Mouse (Mus musculus) granulocyte monocyte progenitor cell, adult 5-6 weeks (primary cell): ENCODE measurements around the gene Gps1. TPM values are rescaled to one million over a fixed set of nuclear protein-coding genes. Genes with fewer than 3 reads are reported as not detected.

Experiments
- total RNA-seq, 2 experiments: library from RNA; stranded (forward) in 1 of 2; stranded (reverse) in 1 of 2; fragments of 200-712, 200-1000 nt in 1 of 2; fragments of >200 nt in 1 of 2; fragmentation: Nextera tagmentation in 1 of 2; gene quantifications; 2 replicates each; pipeline ENCODE4 v1.2.3; 2014 to 2017

Gene Gps1
- total RNA-seq, 2 experiments from 2014 or later, result 83.6 to 116 TPM

Other genes starting within 250 kb of the Gps1 start
- 64.7 and 75.8 TPM in 2 replicates for gene Mcrip1, start 234.5 kb upstream of the Gps1 start, total RNA-seq (2014; fragmentation: Nextera tagmentation)
- gene Mcrip1, start 234.5 kb upstream of the Gps1 start, total RNA-seq (2017), result 23.1 and 23.4 TPM in 2 replicates
- gene Ppp1r27, start 233.1 kb upstream of the Gps1 start, total RNA-seq (2014; fragmentation: Nextera tagmentation), result not detected in 2 replicates
- not detected in 2 replicates for gene Ppp1r27, start 233.1 kb upstream of the Gps1 start, total RNA-seq (2017)
- gene P4hb, start 211.0 kb upstream of the Gps1 start, total RNA-seq (2014; fragmentation: Nextera tagmentation), result 864 and 921 TPM in 2 replicates
- 1,372 and 1,702 TPM in 2 replicates for gene P4hb, start 211.0 kb upstream of the Gps1 start, total RNA-seq (2017)
- gene Arhgdia, start 202.6 kb upstream of the Gps1 start, total RNA-seq (2014; fragmentation: Nextera tagmentation), result 514 and 552 TPM in 2 replicates
- 163 and 168 TPM in 2 replicates for gene Arhgdia, start 202.6 kb upstream of the Gps1 start, total RNA-seq (2017)
- gene Alyref, start 185.9 kb upstream of the Gps1 start, total RNA-seq (2014; fragmentation: Nextera tagmentation), result 161 and 171 TPM in 2 replicates
- gene Alyref, start 185.9 kb upstream of the Gps1 start, total RNA-seq (2017), result 315 and 430 TPM in 2 replicates
- gene Anapc11, start 185.9 kb upstream of the Gps1 start, total RNA-seq (2014; fragmentation: Nextera tagmentation), result 80.9 and 96.2 TPM in 2 replicates
- gene Anapc11, start 185.9 kb upstream of the Gps1 start, total RNA-seq (2017), result 26.9 and 27.0 TPM in 2 replicates
- gene Npb, start 175.8 kb upstream of the Gps1 start, total RNA-seq (2014; fragmentation: Nextera tagmentation), result not detected in 2 replicates
- not detected in 2 replicates for gene Npb, start 175.8 kb upstream of the Gps1 start, total RNA-seq (2017)
- gene Pcyt2, start 166.3 kb upstream of the Gps1 start, total RNA-seq (2014; fragmentation: Nextera tagmentation), result 48.1 and 70.3 TPM in 2 replicates
- 21.9 and 35.5 TPM in 2 replicates for gene Pcyt2, start 166.3 kb upstream of the Gps1 start, total RNA-seq (2017)
- gene Sirt7, start 159.0 kb upstream of the Gps1 start, total RNA-seq (2014; fragmentation: Nextera tagmentation), result 66.1 and 81.1 TPM in 2 replicates
- gene Sirt7, start 159.0 kb upstream of the Gps1 start, total RNA-seq (2017), result 57.4 and 75.0 TPM in 2 replicates
- 28.7 and 37.0 TPM in 2 replicates for gene Mafg, start 150.7 kb upstream of the Gps1 start, total RNA-seq (2014; fragmentation: Nextera tagmentation)
- 30.2 and 36.6 TPM in 2 replicates for gene Mafg, start 150.7 kb upstream of the Gps1 start, total RNA-seq (2017)
- gene Pycr1, start 140.5 kb upstream of the Gps1 start, total RNA-seq (2014; fragmentation: Nextera tagmentation), result 14.6 and 15.9 TPM in 2 replicates
- 4.6 and 8.9 TPM in 2 replicates for gene Pycr1, start 140.5 kb upstream of the Gps1 start, total RNA-seq (2017)
- not detected in 2 replicates for gene Myadml2, start 136.1 kb upstream of the Gps1 start, total RNA-seq (2014; fragmentation: Nextera tagmentation)
- gene Myadml2, start 136.1 kb upstream of the Gps1 start, total RNA-seq (2017), result 0.69 and 1.9 TPM in 2 replicates
- gene Notum, start 123.1 kb upstream of the Gps1 start, total RNA-seq (2014; fragmentation: Nextera tagmentation), result not detected in 2 replicates
- not detected in 2 replicates for gene Notum, start 123.1 kb upstream of the Gps1 start, total RNA-seq (2017)
- gene Aspscr1, start 111.3 kb upstream of the Gps1 start, total RNA-seq (2014; fragmentation: Nextera tagmentation), result 44.6 and 84.7 TPM in 2 replicates
- 29.0 and 33.5 TPM in 2 replicates for gene Aspscr1, start 111.3 kb upstream of the Gps1 start, total RNA-seq (2017)
- 99.2 and 129 TPM in 2 replicates for gene Cenpx, start 70.5 kb upstream of the Gps1 start, total RNA-seq (2014; fragmentation: Nextera tagmentation)
- 110 and 151 TPM in 2 replicates for gene Cenpx, start 70.5 kb upstream of the Gps1 start, total RNA-seq (2017)
- gene Lrrc45, start 70.3 kb upstream of the Gps1 start, total RNA-seq (2014; fragmentation: Nextera tagmentation), result 16.7 and 35.0 TPM in 2 replicates
- gene Lrrc45, start 70.3 kb upstream of the Gps1 start, total RNA-seq (2017), result 30.6 and 46.2 TPM in 2 replicates
- 2.1 and 5.1 TPM in 2 replicates for gene Rac3, start 62.8 kb upstream of the Gps1 start, total RNA-seq (2014; fragmentation: Nextera tagmentation)
- gene Rac3, start 62.8 kb upstream of the Gps1 start, total RNA-seq (2017), result 1.1 TPM in 2 replicates
- 15.9 and 24.1 TPM in 2 replicates for gene Dcxr, start 57.0 kb upstream of the Gps1 start, total RNA-seq (2014; fragmentation: Nextera tagmentation)
- 14.5 and 18.6 TPM in 2 replicates for gene Dcxr, start 57.0 kb upstream of the Gps1 start, total RNA-seq (2017)
- not detected in 2 replicates for gene Cbr2, start 52.2 kb upstream of the Gps1 start, total RNA-seq (2014; fragmentation: Nextera tagmentation)
- gene Cbr2, start 52.2 kb upstream of the Gps1 start, total RNA-seq (2017), result not detected in 2 replicates
- gene Hmga1b, start 21.5 kb upstream of the Gps1 start, total RNA-seq (2014; fragmentation: Nextera tagmentation), result 12.8 and 179 TPM in 2 replicates
- 16.3 and 157 TPM in 2 replicates for gene Hmga1b, start 21.5 kb upstream of the Gps1 start, total RNA-seq (2017)
- 23.8 TPM in 2 replicates for gene Rfng, start 65 bp upstream of the Gps1 start, total RNA-seq (2014; fragmentation: Nextera tagmentation)
- 3.1 and 4.7 TPM in 2 replicates for gene Rfng, start 65 bp upstream of the Gps1 start, total RNA-seq (2017)
- 48.2 and 60.7 TPM in 2 replicates for gene Dus1l, start 12.1 kb downstream of the Gps1 start, total RNA-seq (2014; fragmentation: Nextera tagmentation)
- 63.0 and 74.8 TPM in 2 replicates for gene Dus1l, start 12.1 kb downstream of the Gps1 start, total RNA-seq (2017)
- 79.3 and 146 TPM in 2 replicates for gene Fasn, start 40.3 kb downstream of the Gps1 start, total RNA-seq (2014; fragmentation: Nextera tagmentation)
- gene Fasn, start 40.3 kb downstream of the Gps1 start, total RNA-seq (2017), result 45.2 and 59.7 TPM in 2 replicates
- gene Ccdc57, start 148.6 kb downstream of the Gps1 start, total RNA-seq (2014; fragmentation: Nextera tagmentation), result 4.6 and 5.2 TPM in 2 replicates
- gene Ccdc57, start 148.6 kb downstream of the Gps1 start, total RNA-seq (2017), result 5.6 and 6.9 TPM in 2 replicates
- gene Slc16a3, start 164.2 kb downstream of the Gps1 start, total RNA-seq (2014; fragmentation: Nextera tagmentation), result 5.0 and 11.3 TPM in 2 replicates
- 4.1 and 4.7 TPM in 2 replicates for gene Slc16a3, start 164.2 kb downstream of the Gps1 start, total RNA-seq (2017)
- gene Csnk1d, start 207.1 kb downstream of the Gps1 start, total RNA-seq (2014; fragmentation: Nextera tagmentation), result 53.7 and 63.6 TPM in 2 replicates
- gene Csnk1d, start 207.1 kb downstream of the Gps1 start, total RNA-seq (2017), result 68.2 and 70.6 TPM in 2 replicates